Mouse (Mus musculus) ES-E14 (cell line): ENCODE measurements around the gene 4930402H24Rik. TPM values are rescaled to one million over a fixed set of nuclear protein-coding genes. Genes with fewer than 3 reads are reported as not detected.

Experiments
- DNase-seq: peaks from one replicate; pipeline ENCODE4 v3.0.0-alpha.2; 2013; ENCODE audit warnings: low read depth, low spot score
- H3K27ac ChIP-seq: 2 replicates; pipeline ENCODE4 v1.5.1; 2012; ENCODE audit warnings: low read depth, mild to moderate bottlenecking, low read length, moderate library complexity, mixed read lengths; ENCODE audit not compliant: poor library complexity, insufficient read depth, severe bottlenecking
- H3K36me3 ChIP-seq: 2 replicates; pipeline ENCODE4 v1.6.1; 2012; ENCODE audit warnings: mild to moderate bottlenecking, low read length, moderate library complexity, mixed read lengths; ENCODE audit not compliant: control insufficient read depth, poor library complexity, insufficient read depth, severe bottlenecking
- H3K4me1 ChIP-seq, 2 experiments: fragments of 150-350 bp in 1 of 2; sonication (generic) in 1 of 2; 2 replicates each; pipeline ENCODE4 v1.6.1; 2012; ENCODE audit warnings: low read length in 2 of 2, mild to moderate bottlenecking in 1 of 2, mixed read lengths in 1 of 2; ENCODE audit not compliant: control insufficient read depth in 2 of 2, insufficient read depth in 2 of 2, poor library complexity in 1 of 2
- H3K4me3 ChIP-seq, 2 experiments: fragments of 150-350 bp in 1 of 2; sonication (generic) in 1 of 2; 2 replicates each; pipeline ENCODE4 v1.5.1; 2012; ENCODE audit warnings: low read length in 2 of 2, low read depth in 1 of 2, mild to moderate bottlenecking in 1 of 2, mixed read lengths in 1 of 2; ENCODE audit not compliant: insufficient read depth in 1 of 2, poor library complexity in 1 of 2, severe bottlenecking in 1 of 2
- H3K9ac ChIP-seq: 2 replicates; pipeline ENCODE4 v1.6.1; 2012; ENCODE audit warnings: low read depth, mild to moderate bottlenecking, low read length, mixed read lengths; ENCODE audit not compliant: poor library complexity, insufficient read depth, severe bottlenecking
- H3K9me3 ChIP-seq: fragments of 150-350 bp; sonication (generic); 2 replicates; pipeline ENCODE4 v1.6.1; 2012; ENCODE audit warnings: low read depth, mild to moderate bottlenecking, low read length; ENCODE audit not compliant: control insufficient read depth, insufficient read depth
- CHD2 ChIP-seq: IDR thresholded peaks from 2 replicates; pipeline ENCODE4 v1.6.1; 2014; ENCODE audit warnings: mild to moderate bottlenecking, low read depth, low read length, inconsistent platforms
- HCFC1 ChIP-seq: IDR thresholded peaks from 2 replicates; pipeline ENCODE4 v1.6.1; 2012; ENCODE audit warnings: low read length, inconsistent platforms, borderline replicate concordance; ENCODE audit not compliant: insufficient read depth
- MAFK ChIP-seq: IDR thresholded peaks from 2 replicates; pipeline ENCODE4 v1.6.1; 2014; ENCODE audit warnings: mild to moderate bottlenecking, low read depth, low read length, inconsistent platforms; ENCODE audit not compliant: insufficient read depth
- ZC3H11A ChIP-seq: IDR thresholded peaks from 2 replicates; pipeline ENCODE4 v1.6.1; 2012; ENCODE audit warnings: low read depth, mild to moderate bottlenecking, inconsistent platforms, low read length, borderline replicate concordance
- ZNF384 ChIP-seq: IDR thresholded peaks from 2 replicates; pipeline ENCODE4 v1.6.1; 2012; ENCODE audit warnings: low read depth, low read length, inconsistent platforms
- in situ Hi-C, 2 experiments: fragments of 600-800 bp; cut with MboI; formaldehyde crosslinking; loops; one replicate each; pipeline ENCODE4 v1.15.1; 2025; ENCODE audit warnings: low sequenced_read_pairs in 2 of 2, inconsistent platforms in 1 of 2; ENCODE audit not compliant: unreplicated experiment in 2 of 2
- total RNA-seq: library from RNA; depleted of rRNA; stranded (reverse); fragments of 300-350 nt; gene quantifications from 2 replicates; pipeline ENCODE4 v1.2.3, GENCODE M21; 2012

4930402H24Rik gene
- total RNA-seq, 1 experiment = 11.9 TPM

DNA sequence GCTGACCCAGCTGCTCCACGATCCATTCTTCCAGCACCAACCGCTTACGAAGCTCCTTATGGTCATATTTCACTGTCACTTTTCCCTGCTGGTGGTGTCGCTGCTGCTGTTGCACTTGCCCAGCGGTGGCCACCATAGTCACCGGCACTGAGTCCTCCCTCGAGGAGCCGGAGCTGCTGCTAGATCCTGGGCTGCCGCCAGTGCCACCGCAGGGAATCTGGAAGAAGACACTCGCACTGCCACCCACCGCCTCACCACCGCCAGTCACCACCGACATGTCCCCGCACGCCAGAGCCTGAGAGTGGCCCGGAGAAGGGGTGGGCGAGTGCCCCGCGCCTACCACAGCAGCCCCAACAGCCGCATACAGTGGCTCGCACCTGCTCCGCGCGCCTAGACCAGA, 102.5 kb downstream of the 4930402H24Rik start:
- Histone ChIP-seq H3K9me3 (no peaks in the 10 kb centered on the region), H3K9ac (peak overlapping the region; percentile 46; the same call in 1 of the 2 replicates), H3K4me3 (peak overlapping the region; percentile 52 to 56), H3K27ac (no peak overlapping the region), H3K36me3 (no peaks in the 10 kb centered on the region), H3K4me1 (peaks cover 0 to 2% of the 10 kb centered on the region in 2 experiments; a peak in 1 of 4 replicates)
- DNase-seq = no peak
- in situ Hi-C loops = no loop called here
- no peak for TF ChIP-seq MAFK
- TF ChIP-seq ZC3H11A = no peak
- no peak for TF ChIP-seq ZNF384
- no peak for TF ChIP-seq CHD2
- TF ChIP-seq HCFC1 = no peak

DNA sequence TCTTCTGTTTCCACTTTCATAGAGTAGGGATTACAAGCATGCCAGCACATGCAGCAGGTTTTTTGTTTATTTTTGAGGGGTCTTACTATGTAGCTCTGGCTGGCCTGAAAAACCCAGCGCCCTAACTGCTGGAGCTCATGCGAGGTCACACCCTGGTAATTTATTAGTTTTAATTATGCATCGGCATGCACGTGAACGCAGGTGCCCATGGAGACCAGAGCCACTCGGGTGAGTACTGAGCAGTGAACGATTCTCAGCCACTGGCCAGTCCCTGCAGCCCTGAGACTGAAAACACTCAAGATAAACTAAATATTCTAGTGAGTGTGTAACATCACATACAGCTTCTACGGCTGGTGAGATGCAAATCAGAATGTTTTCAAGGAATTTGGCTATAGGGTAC, 110.5 kb downstream of the 4930402H24Rik start:
- DNase-seq = no peak
- no peak overlapping the region for H3K9ac ChIP-seq
- TF ChIP-seq ZNF384 = no peak
- TF ChIP-seq ZC3H11A = no peak
- TF ChIP-seq CHD2 = no peak
- TF ChIP-seq MAFK = no peak
- TF ChIP-seq HCFC1 = no peak
- no peak overlapping the region for H3K27ac ChIP-seq
- H3K36me3 ChIP-seq = no peaks in the 10 kb centered on the region
- H3K9me3 ChIP-seq = no peaks in the 10 kb centered on the region
- no peak overlapping the region for H3K4me3 ChIP-seq
- H3K4me1 ChIP-seq = no peaks in the 10 kb centered on the region
- in situ Hi-C loops = no loop called here

DNA sequence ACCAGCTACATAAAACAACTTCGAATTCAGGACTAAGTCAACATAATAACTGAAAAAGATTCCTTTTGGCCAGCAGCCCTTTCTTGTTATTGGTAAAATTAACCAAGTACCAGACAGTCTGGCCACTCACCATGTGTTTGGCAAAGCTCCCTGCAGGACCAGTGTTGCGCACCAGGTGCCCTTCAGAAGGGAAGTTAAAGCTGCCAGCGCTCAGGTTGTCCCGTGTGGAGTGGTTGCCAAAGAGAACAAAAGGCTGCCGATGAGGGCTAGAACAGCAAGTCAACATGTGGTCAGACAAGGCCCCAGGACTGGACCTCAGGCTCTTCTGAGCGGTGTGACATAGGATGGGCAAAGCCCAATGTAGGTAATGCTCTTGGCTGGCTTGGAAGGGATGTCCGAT, 114.5 kb downstream of the 4930402H24Rik start:
- Histone ChIP-seq H3K9me3 (no peaks in the 10 kb centered on the region), H3K4me1 (no peaks in the 10 kb centered on the region), H3K4me3 (no peak overlapping the region), H3K36me3 (no peaks in the 10 kb centered on the region), H3K27ac (no peak overlapping the region), H3K9ac (no peak overlapping the region)
- in situ Hi-C loops = no loop called here
- DNase-seq = no peak
- TF ChIP-seq MAFK (no peak), ZC3H11A (no peak), CHD2 (no peak), HCFC1 (no peak), ZNF384 (no peak)

DNA sequence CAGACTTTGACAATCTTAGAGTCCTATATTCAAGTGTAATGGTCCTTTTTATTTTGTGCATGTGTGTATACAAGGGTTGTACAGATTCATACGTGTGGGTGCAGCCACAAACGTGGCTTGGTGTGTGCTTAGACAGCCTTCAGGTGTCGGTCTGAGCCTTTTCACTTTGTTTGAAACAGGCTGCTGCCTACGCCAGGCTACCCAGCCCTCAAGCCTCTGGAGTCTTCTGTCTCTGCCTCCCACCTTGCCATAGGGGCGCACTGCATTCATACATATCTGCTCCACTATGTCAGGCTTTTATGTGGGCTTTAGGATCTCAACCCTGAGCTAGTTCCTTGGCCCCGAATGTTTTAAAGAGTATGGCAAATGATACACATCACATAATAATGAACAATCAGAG, 116.6 kb downstream of the 4930402H24Rik start:
- in situ Hi-C loops = no loop called here
- Histone ChIP-seq H3K9ac (no peak overlapping the region), H3K27ac (no peak overlapping the region), H3K9me3 (no peaks in the 10 kb centered on the region), H3K4me3 (no peak overlapping the region), H3K36me3 (no peaks in the 10 kb centered on the region), H3K4me1 (no peaks in the 10 kb centered on the region)
- DNase-seq = no peak
- no peak for TF ChIP-seq HCFC1

DNA sequence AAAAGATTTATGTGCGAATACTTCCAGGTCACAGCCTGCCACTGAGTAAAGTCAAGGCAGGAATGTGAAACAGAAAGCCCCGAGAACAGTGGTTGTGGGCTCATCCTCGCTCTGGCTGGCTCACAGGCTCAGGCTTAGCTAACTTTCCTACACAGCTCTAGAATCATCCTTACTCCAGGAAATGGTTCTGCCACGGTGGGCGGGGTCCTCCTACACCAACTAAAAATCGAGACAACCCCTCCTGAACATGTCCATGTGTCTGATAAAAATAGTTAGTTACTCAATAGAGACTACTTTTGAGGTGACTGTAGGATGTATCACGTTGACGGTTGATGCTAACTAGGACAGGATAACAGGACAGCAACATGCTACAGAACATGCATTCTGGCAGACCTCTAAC, 117.2 kb downstream of the 4930402H24Rik start:
- in situ Hi-C loops = no loop called here
- no peak for DNase-seq
- Histone ChIP-seq H3K9ac (no peak overlapping the region), H3K9me3 (no peaks in the 10 kb centered on the region), H3K36me3 (no peaks in the 10 kb centered on the region), H3K27ac (no peak overlapping the region), H3K4me1 (no peaks in the 10 kb centered on the region), H3K4me3 (no peak overlapping the region)
- TF ChIP-seq CHD2 (no peak), MAFK (no peak), ZC3H11A (no peak), ZNF384 (no peak), HCFC1 (no peak)
